Mouse (Mus musculus) CD4-positive, CD25-positive, alpha-beta regulatory T cell, adult 4 months (primary cell): ENCODE data around the gene Cxcl14. TPM values are rescaled to one million over a fixed set of nuclear protein-coding genes. Genes with fewer than 3 reads are reported as not detected.

Experiments used
- ATAC-seq: one replicate; pipeline ENCODE4 v1.8.0; 2017
- polyA plus RNA-seq, 2 experiments: library from polyadenylated mRNA; unstranded; fragments of 100-300 nt; shearing (Covaris generic); gene quantifications; one replicate each; pipeline ENCODE4 v1.2.1; 2017

Gene Cxcl14
- polyA plus RNA-seq, 2 experiments from 2014 or later = not detected

DNA sequence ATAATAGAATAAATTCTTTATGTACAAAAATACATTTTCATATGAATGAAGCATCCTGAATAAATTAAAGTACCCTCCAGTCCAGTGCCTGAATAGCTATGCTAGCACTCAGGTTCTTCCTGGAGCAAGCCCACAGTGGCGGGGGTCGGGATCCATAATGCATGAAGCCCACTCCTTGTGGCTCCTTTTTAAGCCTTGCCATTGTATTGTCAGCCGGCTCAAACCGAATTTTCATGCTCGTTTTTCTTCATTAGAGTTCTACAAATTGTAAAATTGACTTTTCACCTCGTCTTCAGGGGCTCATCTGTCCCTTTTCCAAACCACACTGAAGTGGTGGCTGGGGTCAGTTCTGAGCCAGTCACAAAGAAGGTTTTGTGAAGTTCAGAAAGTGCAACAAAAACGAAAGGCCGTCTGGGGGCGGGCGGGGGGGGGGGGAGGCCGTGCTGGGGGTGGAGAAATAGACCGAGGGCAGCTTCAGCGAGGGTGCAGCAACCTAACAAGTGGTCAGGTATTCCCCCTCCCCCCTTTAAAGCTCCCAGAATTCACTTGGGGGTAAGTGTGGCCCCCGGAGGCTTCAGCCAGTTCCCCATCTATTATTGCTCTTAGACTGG is 45.7 kb downstream of the Cxcl14 start:
- no peak for ATAC-seq

DNA sequence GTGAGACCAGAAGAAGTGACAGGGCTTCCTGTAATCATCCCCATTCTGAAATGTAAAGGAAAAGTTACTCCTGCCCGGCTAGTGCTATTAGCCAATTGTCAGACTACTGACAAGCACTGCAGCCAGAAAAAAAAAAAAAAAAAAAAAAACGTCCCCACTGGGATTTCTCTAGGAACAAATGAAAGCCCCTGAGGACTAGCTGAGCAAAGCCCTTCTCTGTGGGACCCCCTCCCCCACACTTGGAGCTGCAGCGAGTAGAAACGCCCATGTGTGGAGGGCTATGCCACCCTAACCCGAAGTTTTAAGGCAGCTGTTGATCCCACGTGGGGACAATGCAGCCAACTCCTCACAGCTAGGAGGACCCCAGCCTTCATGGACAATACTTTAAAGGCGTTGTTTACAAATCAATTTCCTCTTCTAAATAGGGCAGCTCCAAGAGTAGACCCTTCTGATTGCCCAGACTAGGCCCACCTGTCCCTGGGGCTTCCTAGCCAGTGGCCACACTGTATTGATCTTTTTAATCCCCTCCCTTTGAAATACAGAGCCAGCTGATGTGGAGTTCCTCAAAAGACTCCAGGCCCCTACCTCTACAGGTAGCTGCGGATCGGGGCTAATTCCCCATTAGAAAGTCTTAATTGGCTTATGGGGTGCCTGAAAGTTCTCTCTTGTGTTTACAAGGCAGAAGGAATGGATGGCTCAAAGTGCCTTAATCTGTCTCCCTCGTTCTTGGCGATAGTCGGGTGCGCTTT is 46.6 kb downstream of the Cxcl14 start:
- no peak for ATAC-seq

GRCm38 (mm10) chr13:56243104-56243503 is 53.2 kb downstream of the Cxcl14 start:
- no peak for ATAC-seq

DNA sequence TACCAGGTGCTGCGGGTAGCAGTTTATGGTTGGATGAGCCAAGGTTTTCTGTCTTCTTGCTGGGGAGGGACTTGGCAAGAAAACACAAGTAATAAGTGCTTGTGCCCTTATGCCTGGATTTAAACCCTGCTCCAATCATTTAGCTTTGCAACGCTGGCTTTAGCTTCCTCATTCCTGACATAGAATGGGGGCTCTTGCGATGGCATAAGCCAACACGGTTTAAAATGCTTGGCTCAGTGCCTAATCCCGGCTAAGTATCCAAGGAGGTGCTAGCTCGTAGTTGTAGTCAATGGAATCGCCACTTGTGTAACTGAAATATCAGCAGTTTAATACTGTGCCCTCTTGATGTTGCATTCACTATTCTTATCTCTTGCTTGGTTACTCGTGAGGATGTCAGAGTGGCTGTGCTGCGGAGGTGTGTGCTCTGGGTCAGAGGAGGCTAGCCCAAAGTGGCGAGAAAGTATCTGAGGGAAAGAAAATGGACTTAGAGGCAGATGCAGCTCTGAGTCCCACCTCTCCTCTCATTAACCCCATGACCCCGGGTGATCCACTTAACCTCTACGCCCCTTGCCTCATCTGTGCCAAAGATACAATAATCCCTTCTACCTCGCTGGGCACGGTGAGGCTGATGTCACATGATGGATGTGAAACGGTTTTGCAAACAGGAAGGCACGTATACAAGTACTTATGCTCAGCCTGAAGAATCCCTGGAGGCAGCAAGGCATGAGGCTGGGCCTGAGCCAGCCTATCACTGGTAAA is 56.2 kb downstream of the Cxcl14 start:
- no peak for ATAC-seq

Other genes starting within 250 kb of the Cxcl14 start
- 100 to 1,000 TPM; 106 to 135 TPM for gene H2afy, start 160.2 kb downstream of the Cxcl14 start, polyA plus RNA-seq
- under 1 TPM in 1 of 2 experiments, not detected in 1; 0.22 TPM for gene Tifab, start 117.7 kb downstream of the Cxcl14 start, polyA plus RNA-seq
- gene Neurog1, start 44.4 kb downstream of the Cxcl14 start, polyA plus RNA-seq = not detected
- not detected for gene Gm3045, start 130.0 kb upstream of the Cxcl14 start, polyA plus RNA-seq
- not detected for gene Slc25a48, start 141.8 kb upstream of the Cxcl14 start, polyA plus RNA-seq
- gene Il9, start 185.7 kb upstream of the Cxcl14 start, polyA plus RNA-seq = not detected
- gene Fbxl21, start 225.9 kb upstream of the Cxcl14 start, polyA plus RNA-seq = 1 to 10 TPM; 1.6 to 2.2 TPM